Mouse (Mus musculus) left cerebral cortex, adult 18-20 months (tissue): ENCODE data around the gene E2f4. TPM values are rescaled to one million over a fixed set of nuclear protein-coding genes. Genes with fewer than 3 reads are reported as not detected.

Source experiments
- DNase-seq, 2 experiments: peaks; one replicate each; pipeline ENCODE4 v3.0.0; 2021 to 2022; ENCODE audit warnings: low spot score in 2 of 2, mixed read lengths in 1 of 2
- long read RNA-seq, 2 experiments: library from polyadenylated mRNA; stranded (forward); transcript quantifications; one replicate each; pipeline ENCODE4 v2.0.0; 2021
- total RNA-seq, 2 experiments: library from RNA; stranded (reverse); gene quantifications; 2 replicates each; pipeline ENCODE4 v1.2.3; 2021

Gene E2f4
- 10 to 100 TPM; 37.6 to 39.1 TPM for total RNA-seq
- long read RNA-seq, experiment 1, transcript E2f4-201 (10 exons, 1,993 nt): major isoform, 88 of 106 reads
- long read RNA-seq, experiment 1, partial matches to known transcripts: 11 of 106 reads
- long read RNA-seq, experiment 1, other reads (novel, unspliced or antisense): 7 of 106 reads
- long read RNA-seq, experiment 2, transcript E2f4-201 (10 exons, 1,993 nt): major isoform, 60 of 69 reads
- long read RNA-seq, experiment 2, partial matches to known transcripts: 3 of 69 reads
- long read RNA-seq, experiment 2, other reads (novel, unspliced or antisense): 6 of 69 reads

DNA sequence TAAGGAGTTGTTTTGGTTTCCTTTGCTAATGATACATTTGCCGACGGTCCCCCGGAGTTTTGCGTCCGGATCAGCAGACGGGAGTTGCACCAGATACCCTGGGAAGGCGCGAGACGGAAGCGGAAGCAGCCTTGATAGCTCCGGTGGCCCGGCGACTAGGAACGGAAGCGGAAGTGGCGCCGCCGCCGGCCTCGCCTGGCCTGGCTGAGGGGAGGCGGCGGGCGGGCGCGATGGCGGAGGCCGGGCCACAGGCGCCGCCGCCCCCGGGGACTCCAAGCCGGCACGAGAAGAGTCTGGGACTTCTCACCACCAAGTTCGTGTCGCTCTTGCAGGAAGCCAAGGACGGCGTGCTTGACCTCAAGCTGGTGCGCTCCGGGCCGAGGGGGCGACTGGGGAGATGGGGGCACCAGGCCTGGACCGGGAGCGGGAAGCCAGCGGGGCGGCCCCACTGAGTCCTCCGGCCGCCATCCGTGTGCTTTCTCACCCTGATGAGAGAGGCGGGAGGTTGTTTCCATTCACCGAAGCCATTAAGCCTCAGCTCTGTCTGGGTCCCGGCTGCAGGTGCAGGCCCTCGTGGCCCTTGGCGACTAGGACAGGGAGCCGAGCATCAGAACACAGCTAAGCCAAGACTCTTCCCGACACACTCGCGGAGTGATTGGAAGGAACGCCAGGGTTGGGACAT is at the start of gene E2f4:
TSS of gene E2f4 (plus strand) at position 153 of the 682 bp plus-strand sequence.
- peak; percentile 94 to 95 for DNase-seq

DNA sequence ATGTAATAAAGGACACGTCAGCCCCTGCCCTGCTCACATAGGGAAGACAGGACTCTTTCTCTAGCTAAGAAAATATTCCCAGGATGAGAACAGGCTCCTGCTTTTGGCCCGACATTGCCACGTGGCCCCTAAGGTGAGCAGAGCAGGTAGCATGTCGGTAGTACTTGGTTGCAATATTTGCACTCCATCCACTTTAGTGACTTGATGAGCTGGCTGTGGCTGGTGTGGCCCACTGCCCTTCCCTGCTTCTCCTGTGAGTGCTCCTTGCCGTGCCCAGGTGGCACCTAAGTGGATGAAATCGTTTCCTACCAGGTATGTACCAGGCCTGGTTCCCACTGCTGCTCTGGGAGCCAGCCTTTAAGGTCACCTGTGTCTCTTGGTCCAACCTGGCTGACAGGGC is 45.5 kb upstream of the E2f4 start:
- DNase-seq: no peak

- DNase-seq: no peak
Observed at GRCm38 (mm10) chr8:105252680-105253537, 44.6 kb upstream of the E2f4 start.

DNA sequence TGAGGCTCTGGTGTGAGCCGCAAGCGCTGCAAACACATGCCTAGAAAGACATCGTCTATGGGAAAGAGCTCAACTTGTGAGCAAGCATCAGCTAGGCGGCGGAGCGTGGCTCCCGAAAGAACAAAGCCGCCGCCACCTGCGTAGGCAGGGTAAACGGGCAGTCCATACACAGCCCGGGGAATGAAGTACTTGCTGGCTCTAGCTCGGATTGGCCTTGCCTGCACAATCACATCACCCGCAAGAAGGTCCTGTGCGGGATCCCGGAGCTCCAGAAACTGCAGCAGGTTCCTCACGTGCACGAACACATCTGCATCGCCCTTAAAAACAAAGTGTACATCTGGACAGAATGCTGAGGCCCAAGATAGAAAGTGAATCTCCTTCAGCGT is 43.7 kb upstream of the E2f4 start:
- no peak for DNase-seq

DNA sequence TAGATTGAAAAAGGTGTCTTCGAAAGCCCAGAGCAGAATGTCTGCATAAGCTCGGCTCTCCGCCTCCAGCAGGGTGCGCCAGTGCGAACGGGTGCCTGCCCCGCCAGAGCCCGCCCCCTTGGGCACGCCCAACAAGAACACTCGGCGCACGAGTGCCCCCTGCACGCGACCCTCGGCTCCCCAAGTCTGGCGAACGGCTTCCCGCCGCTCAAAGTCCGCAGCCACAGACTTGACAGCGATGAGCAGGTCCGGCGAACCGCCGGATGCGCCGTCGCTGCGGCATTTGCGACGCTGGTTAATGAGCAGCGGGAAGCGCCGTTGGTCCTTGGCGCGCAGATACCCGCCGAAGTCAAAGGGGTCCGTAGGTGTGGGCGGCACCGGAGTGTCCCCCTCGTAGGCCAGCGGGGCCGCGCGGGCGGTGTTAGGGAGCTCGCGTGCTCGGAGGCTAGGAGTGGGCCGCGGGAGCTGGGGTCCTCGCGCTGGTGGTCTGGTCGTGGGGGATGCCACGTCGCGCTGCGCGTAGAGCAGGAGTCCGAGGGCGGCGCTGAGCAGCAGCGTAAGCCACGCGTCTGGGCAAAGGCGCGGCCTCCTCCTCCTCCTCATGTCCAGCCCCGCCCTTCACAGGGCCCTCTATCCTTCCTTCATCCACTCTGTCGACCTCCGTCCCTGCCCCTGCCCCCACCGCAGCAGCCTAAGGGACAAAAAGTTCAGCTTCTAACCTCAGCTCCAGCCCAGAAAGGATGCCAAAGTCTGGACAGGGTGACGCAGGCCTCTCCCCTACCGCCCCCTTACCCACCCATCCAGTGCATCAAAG is 43.1 kb upstream of the E2f4 start:
- DNase-seq: peak; percentile 91 to 92

DNA sequence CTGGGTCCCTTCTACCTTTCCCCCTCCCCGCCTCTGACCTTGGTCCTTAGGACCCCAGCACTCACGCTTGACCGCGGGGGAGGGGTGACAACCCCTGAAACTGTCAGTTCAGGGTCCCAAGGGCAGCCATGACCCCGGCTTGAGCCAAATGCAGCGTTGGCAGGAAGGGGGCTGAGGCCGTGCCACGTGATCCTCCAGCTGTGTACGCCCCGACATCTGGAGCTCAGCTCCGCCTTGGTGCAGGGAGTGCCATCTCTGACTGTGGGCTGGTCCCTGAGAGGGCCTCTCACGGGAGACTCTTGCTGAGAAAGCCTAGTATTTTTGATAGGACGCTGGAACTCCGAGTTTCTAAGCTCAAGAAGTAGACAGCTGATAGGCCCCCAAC is 42.5 kb upstream of the E2f4 start, which contains the start of gene B3gnt9:
TSS of gene B3gnt9 (minus strand) at position 188 of the 385 bp plus-strand sequence.
- no peak for DNase-seq

GRCm38 (mm10) chr8:105257318-105258114 is 39.9 kb upstream of the E2f4 start:
- no peak for DNase-seq

GRCm38 (mm10) chr8:105258911-105259720 is 38.3 kb upstream of the E2f4 start:
- peak in 1 of 2 experiments; percentile 48 for DNase-seq

DNA sequence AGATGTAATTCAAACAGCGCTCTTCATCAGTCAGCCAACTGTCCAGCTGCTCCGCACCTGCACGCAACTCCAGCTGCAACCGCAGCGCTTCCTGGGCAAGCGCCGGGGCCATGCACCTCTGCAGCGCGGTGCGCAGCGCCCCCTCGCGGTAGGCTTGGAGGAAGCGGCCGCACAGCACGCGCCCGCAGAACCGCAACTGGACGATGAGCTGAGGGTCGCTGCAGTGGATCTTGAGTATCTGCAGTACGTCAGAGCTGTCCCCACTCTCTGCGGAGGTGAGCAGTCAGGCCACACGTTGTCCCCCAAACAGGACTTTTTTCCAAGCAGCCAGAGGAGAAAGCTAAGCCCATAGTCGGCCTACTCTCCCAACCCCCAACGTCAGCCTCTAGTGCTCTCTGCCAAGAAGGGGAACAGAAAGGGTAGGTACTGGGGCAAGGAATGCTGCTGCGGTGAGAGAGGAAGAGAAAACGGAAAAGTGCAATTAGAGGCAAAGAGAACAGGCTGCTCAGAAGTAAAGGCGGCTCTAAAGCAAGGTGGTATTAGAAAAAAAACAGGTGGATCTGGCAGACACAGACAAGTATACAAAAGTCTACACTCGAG is 37.6 kb upstream of the E2f4 start:
- DNase-seq: peak; percentile 74

DNA sequence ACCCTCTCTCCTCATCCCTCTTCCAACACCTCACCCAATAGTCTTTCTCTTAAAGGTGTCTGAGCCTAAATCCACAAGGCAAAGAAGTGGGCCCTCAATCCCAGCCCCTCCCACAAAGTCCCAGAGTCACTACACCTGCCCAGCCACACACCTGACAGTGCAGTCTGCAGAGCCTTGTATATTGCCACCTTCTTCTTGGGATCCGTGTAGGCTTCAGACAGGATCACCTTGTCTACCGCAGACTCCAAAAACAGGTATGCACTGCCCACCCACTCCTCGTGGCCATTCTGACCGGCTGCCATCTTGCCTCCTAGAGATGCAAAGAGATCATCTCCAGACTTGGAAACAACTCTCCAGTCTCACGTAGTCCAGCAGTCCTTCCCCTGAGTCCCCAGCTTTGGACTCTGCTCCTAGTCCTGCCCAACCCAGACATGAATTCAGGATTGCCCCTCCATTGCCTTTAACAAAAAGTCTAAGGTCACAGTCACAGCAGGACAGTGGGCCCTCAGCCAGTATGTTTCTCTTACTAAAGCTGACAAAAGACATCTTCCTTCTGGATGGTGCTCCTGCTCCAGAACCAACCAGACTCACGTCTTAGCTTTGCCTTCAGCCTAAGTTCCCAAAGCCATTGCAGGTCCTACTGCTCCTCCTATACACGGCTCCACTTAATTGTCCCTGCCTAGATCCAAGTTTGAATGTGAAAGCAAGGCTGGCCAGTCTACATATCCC is 36.9 kb upstream of the E2f4 start:
- no peak for DNase-seq

GRCm38 (mm10) chr8:105261326-105261980 is 36.0 kb upstream of the E2f4 start:
- no peak for DNase-seq

GRCm38 (mm10) chr8:105263244-105263912 is 34.1 kb upstream of the E2f4 start:
- no peak for DNase-seq

DNA sequence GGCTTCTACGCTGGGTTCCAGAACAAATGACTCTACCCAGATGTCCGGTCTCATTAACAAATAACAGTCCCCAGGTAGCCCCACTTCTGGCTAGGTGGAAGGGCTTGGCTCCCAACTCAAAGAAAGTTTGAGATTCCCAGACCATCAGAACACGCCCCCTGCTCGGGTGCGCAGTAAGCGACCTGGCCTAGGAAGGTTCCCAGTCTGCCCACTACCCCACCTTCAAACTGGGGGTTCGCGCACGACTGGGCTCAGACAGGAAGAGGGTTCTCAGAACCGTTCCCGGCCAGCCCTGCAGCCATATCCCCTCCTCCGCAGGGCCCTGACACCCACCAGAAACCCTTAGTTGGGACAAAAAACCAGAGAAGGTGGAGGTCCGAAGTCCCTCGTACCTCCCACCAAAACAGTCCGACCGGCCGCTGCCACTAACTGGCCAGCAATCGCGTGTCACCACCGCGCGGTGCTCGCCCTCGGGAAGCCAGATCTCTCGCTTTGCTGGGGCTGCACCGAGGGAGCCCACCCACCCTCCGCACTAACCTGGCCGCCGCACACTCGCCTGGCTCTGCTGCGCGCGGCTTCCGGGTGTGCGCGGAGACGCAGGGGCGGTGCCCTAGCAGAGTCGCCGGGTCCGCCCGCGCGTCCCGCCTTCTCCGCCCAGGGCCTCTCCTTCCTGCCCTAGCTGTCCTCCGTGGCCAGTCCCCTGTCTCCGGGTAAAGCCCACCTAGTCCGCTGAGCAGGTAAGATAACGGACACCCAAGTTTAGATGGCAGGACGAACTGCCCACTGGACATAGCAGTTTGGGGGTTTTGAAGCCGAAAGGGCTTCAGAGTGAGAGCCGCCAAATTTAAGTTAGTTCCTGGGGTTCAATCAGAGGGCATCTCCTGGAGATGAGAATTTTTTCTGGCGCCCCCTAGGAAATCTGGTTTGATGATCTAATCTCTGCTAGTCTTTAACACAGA is 33.2 kb upstream of the E2f4 start, which contains the start of the genes Tradd and Fbxl8:
TSS of gene Tradd (minus strand) at position 586 of the 959 bp plus-strand sequence.
TSS of gene Fbxl8 (plus strand) at position 625 of the 959 bp plus-strand sequence.
- DNase-seq: peak; percentile 34 to 53

DNA sequence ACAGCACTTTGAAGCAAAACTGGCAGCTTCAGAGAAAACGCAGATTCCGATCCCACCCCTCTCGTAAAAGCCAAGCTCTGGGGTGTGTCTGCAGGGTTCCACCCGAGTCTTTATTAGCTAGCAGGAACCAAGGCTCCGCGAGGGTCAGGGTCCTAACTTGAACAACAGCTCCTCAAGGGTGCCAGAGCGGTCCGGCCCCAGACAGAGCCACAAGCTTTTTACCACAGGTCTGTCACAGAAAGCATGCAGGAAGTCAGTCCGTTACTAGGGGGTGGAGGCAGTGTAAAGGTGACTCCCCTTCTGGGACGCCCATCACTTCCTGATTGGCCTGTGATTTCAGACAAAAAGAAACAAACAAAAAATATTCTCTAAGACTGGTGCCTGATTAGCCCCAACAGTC is 32.3 kb upstream of the E2f4 start:
- no peak for DNase-seq

- DNase-seq: no peak
Observed at GRCm38 (mm10) chr8:105266775-105267174, 30.7 kb upstream of the E2f4 start.
